Mouse (Mus musculus) testis, adult 2 months (tissue): Measurements from ENCODE around the gene Atp13a1. TPM values are rescaled to one million over a fixed set of nuclear protein-coding genes. Genes with fewer than 3 reads are reported as not detected.

ENCODE experiments used
- H3K27ac ChIP-seq: fragments of 200-500 bp; 2 replicates; pipeline ENCODE4 v1.5.1; 2012; ENCODE audit warnings: low read depth, low read length; ENCODE audit not compliant: control insufficient read depth, insufficient read depth
- H3K27me3 ChIP-seq: fragments of 200-500 bp; 2 replicates; pipeline ENCODE4 v1.6.1; 2012; ENCODE audit warnings: mild to moderate bottlenecking, low read length, moderate library complexity; ENCODE audit not compliant: control insufficient read depth, insufficient read depth
- H3K36me3 ChIP-seq: fragments of 200-500 bp; 2 replicates; pipeline ENCODE4 v1.6.1; 2012; ENCODE audit warnings: mild to moderate bottlenecking, low read length; ENCODE audit not compliant: control insufficient read depth, insufficient read depth
- H3K4me1 ChIP-seq: fragments of 200-500 bp; 2 replicates; pipeline ENCODE4 v1.6.1; 2012; ENCODE audit warnings: low read length; ENCODE audit not compliant: control insufficient read depth, insufficient read depth
- H3K4me3 ChIP-seq: fragments of 200-500 bp; 2 replicates; pipeline ENCODE4 v1.5.1; 2012; ENCODE audit warnings: low read depth, mild to moderate bottlenecking, low read length, moderate library complexity, mixed read lengths; ENCODE audit not compliant: control insufficient read depth
- CTCF ChIP-seq: fragments of 200-500 bp; IDR thresholded peaks from 2 replicates; pipeline ENCODE4 v1.5.1; 2012; ENCODE audit warnings: low read depth, mild to moderate bottlenecking, inconsistent platforms, low read length, moderate library complexity; ENCODE audit not compliant: control insufficient read depth, insufficient read depth, insufficient replicate concordance
- POLR2A ChIP-seq: fragments of 200-500 bp; IDR thresholded peaks from 2 replicates; pipeline ENCODE4 v1.6.1; 2012; ENCODE audit warnings: low read depth, mild to moderate bottlenecking, inconsistent platforms, low read length, moderate library complexity; ENCODE audit not compliant: control insufficient read depth
- polyA plus RNA-seq: library from polyadenylated mRNA; depleted of rRNA; stranded (reverse); fragments of >200 nt; gene quantifications from 2 replicates; pipeline ENCODE4 v1.2.3, GENCODE M21; 2012

Gene Atp13a1
- polyA plus RNA-seq, 1 experiment = 22.6 TPM

DNA sequence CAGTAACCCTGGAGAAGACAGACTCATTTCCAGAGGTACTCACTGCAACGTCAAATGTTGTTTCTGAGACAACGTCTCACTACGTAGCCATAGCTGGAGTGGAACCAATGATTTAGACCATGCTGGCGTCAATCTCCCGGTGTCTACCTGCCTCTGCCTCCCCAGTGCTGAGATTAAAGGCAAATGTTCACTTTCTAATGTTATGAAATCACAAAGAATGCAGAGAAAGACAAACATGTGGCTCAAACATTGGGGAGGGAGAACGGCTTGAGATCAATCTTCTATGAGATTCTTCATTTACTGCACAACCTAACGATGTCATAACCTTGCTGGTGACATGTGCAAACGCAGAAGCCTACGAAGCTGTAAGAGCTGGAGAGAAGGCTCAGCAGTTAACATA is 19.7 kb upstream of the Atp13a1 start:
- Histone ChIP-seq H3K27me3 (no peaks in the 10 kb centered on the region), H3K4me1 (no peaks in the 10 kb centered on the region; the same call in 1 of the 2 replicates), H3K4me3 (no peak overlapping the region), H3K36me3 (peaks cover 1% of the 10 kb centered on the region; the same call in 1 of the 2 replicates), H3K27ac (no peak overlapping the region)
- TF ChIP-seq POLR2A (no peak), CTCF (no peak)

DNA sequence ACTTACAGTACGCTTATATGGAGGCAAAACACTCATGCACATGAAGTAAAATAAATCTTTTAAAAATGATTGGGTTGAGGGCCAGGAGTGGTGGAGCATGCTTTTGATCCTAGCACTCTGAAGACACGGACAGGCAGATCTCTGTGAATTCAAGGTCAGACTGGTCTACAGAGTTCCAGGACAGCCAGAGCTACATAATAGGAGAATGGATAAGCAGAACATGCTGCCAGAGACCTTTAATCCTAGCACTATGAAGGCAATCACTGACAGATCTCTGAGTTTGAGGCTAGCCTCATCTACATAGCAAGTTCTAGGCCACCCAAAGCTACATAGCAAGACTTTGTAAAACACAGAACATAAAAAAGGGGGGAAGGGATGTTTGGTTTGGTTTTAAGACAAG is 18.9 kb upstream of the Atp13a1 start:
- Histone ChIP-seq H3K4me1 (peaks cover under 1% of the 10 kb centered on the region), H3K4me3 (no peak overlapping the region), H3K27me3 (no peaks in the 10 kb centered on the region), H3K27ac (no peak overlapping the region), H3K36me3 (peaks cover 1% of the 10 kb centered on the region; the same call in 1 of the 2 replicates)
- TF ChIP-seq CTCF (no peak), POLR2A (no peak)

DNA sequence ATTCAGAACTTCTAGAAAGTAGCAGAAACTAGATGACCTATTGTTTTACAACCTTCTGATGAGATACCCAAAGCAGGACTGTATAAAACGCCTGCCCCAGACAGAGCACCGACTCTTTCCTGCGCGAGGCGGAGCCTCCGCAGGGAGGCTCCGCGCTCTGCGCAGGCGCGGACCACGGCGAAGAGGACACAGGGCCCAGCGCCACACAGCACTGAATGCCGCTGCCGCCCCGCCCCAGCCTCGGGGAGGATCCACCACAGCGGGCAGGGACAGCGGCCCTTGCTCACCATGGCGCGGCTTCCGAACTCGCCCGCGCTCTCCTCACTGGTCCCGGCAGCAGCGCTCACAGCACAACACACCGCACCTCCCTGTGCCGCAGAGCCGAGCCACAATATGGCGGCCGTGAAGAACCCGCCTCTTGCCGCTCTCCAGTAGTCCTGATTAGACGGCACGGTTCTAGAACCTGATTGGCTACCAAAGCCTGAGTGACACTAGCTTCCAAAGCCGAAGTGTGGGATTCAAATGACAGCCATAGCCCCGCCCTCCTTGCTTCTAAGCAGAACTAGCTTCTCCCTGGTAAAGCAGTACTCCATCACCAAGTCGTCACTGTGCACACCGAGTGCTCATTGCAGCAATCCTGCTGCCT is 16.3 kb upstream of the Atp13a1 start, which contains the start of gene Gm20422:
Gene Gm20422 (minus strand): TSS at position 384 of the 646 bp plus-strand sequence.
- Histone ChIP-seq H3K4me3 (peak within 1 kb of the TSS; percentile 96), H3K27me3 (no peaks in the 10 kb centered on the region), H3K4me1 (peaks cover 3% of the 10 kb centered on the region), H3K36me3 (no peaks in the 10 kb centered on the region; the same call in 1 of the 2 replicates), H3K27ac (peak within 1 kb of the TSS; percentile 98)
- peak; percentile 87 for TF ChIP-seq POLR2A
- TF ChIP-seq CTCF = no peak

DNA sequence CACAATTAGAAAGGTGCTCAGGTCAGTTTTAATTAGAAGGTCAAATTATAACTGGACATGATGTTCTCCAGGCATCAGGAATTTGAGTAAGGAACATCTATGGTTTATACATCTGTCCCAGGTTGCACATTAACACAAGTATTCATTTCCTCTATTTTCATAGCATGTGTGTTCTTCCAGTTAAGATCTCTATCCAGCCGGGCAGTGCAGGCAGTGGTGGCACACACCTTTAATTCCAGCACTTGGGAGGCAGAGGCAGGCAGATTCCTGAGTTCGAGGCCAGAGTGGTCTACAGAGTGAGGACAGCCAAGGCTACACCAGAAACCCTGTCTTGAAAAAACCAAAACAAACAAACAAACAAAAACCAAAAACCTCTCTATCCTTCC is 15.8 kb upstream of the Atp13a1 start:
- H3K4me1 ChIP-seq = peaks cover 3% of the 10 kb centered on the region
- peak overlapping the region; percentile 96 for H3K4me3 ChIP-seq
- no peaks in the 10 kb centered on the region for H3K27me3 ChIP-seq
- TF ChIP-seq CTCF (no peak), POLR2A (no peak)
- H3K27ac ChIP-seq = no peak overlapping the region
- no peaks in the 10 kb centered on the region for H3K36me3 ChIP-seq

DNA sequence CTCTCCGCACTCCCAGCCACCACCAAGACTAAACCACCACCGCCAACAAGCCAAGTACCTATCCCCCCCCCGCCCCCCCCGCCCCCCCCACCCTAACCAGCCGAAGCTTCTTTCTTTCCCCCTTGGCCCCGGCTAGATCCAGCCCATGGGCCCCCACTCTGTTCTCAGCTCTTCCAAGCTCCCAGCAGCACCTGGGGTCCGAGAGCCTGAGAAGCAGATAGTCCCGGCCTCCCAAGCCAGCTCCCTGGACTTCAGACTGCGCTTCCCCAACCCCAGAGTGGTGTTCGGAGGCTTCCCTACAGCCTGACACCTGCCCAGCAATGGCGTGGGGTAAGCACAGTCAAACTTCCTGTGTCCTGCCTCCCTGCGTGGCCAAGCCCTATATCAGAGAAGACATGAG is 13.9 kb upstream of the Atp13a1 start:
- TF ChIP-seq POLR2A (no peak), CTCF (no peak)
- no peaks in the 10 kb centered on the region for H3K27me3 ChIP-seq
- no peak overlapping the region for H3K4me3 ChIP-seq
- peaks cover 3% of the 10 kb centered on the region for H3K4me1 ChIP-seq
- no peak overlapping the region for H3K27ac ChIP-seq
- no peaks in the 10 kb centered on the region for H3K36me3 ChIP-seq

DNA sequence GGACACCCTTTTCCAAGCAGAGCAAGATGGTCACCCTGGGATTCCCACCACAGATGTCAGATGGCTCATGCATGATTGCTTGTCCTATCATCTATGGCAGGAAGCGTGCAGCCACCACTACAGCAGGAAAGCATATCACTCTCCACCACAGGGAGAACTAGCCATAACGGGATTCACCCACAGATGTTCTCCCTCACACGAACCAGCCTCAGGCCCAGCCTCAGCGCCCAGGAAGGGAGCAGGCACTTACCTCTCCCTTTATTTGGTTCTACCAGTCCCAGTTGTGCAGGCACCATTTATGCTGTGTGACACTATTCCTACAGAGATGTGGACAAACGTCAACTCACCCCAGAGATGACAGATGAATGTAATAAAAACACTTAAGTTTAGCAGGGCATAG is 1.9 kb upstream of the Atp13a1 start:
- Histone ChIP-seq H3K4me1 (no peaks in the 10 kb centered on the region; the same call in 1 of the 2 replicates), H3K36me3 (no peaks in the 10 kb centered on the region), H3K27me3 (no peaks in the 10 kb centered on the region), H3K27ac (no peak overlapping the region), H3K4me3 (no peak overlapping the region)
- TF ChIP-seq POLR2A = no peak
- no peak for TF ChIP-seq CTCF

DNA sequence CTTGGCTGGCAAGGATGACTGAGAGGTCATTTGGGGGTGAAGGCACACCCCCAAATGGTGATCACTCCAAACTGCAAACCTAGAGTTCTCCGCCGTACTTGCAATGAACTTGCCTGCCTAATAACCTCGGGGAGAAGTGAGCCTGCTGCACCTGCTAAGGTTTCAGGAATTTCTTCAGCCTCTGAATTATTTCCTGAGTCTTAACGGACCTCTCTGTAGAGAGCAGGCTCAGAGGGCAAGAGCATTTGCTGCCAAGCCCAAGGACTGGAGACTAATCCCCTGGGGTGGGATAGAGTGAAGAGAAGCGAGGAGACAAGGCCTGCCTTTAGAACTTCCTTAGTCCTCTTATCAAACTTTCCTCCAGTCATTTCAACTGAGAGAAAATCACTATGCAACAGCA is 1.2 kb upstream of the Atp13a1 start:
- Histone ChIP-seq H3K4me1 (no peaks in the 10 kb centered on the region; the same call in 1 of the 2 replicates), H3K4me3 (no peak overlapping the region), H3K27ac (no peak overlapping the region), H3K27me3 (no peaks in the 10 kb centered on the region), H3K36me3 (no peaks in the 10 kb centered on the region)
- TF ChIP-seq CTCF (no peak), POLR2A (no peak)

DNA sequence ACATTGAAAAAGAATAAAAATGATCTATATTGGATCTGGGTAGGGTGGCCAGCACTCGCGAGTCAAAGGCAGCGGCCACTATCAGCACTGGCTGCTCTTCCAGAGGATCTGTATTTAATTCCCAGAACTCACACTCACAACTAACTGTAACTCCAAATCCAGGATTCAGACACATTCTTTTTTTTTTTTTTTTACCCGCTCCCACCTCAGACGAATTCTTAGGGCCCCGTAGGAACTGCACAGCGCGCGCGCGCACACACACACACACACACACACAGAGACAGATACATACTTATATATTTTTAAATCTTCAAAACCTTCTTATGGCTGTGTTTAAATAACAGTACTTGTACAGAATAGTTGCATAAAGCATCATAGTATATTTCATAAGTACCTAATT is 599 bp upstream of the Atp13a1 start:
- Histone ChIP-seq H3K4me1 (no peaks in the 10 kb centered on the region; the same call in 1 of the 2 replicates), H3K27me3 (no peaks in the 10 kb centered on the region), H3K36me3 (no peaks in the 10 kb centered on the region; the same call in 1 of the 2 replicates), H3K27ac (peak overlapping the region; percentile 97), H3K4me3 (peak overlapping the region; percentile 97)
- no peak for TF ChIP-seq CTCF
- no peak for TF ChIP-seq POLR2A
